Mouse (Mus musculus) embryonic facial prominence, embryonic 14.5 days (tissue): ENCODE data around the gene Cfap52. TPM values are rescaled to one million over a fixed set of nuclear protein-coding genes. Genes with fewer than 3 reads are reported as not detected.

ENCODE experiments used
- ATAC-seq: fragments of 200-750 bp; cut with Nextera tagmentation; 2 replicates; pipeline ENCODE4 v1.8.0; 2017; ENCODE audit warnings: low read depth, moderate number of reproducible peaks, moderate TSS enrichment
- DNase-seq: peaks from one replicate; pipeline ENCODE4 v3.0.0-alpha.2; 2015; ENCODE audit warnings: low spot score
- H3K27ac ChIP-seq: fragments of 300-500 bp; sonication (generic); replicated peaks from 2 replicates; pipeline ENCODE4 v1.5.1; 2014; ENCODE audit warnings: low read depth, mild to moderate bottlenecking, low read length, moderate library complexity
- H3K27me3 ChIP-seq: fragments of 300-500 bp; sonication (generic); replicated peaks from 2 replicates; pipeline ENCODE4 v1.6.1; 2014; ENCODE audit warnings: low read length; ENCODE audit not compliant: control insufficient read depth, insufficient read depth
- H3K36me3 ChIP-seq: fragments of 300-500 bp; sonication (generic); 2 replicates; pipeline ENCODE4 v1.6.1; 2014; ENCODE audit warnings: low read length, mixed read lengths; ENCODE audit not compliant: control insufficient read depth, insufficient read depth
- H3K4me1 ChIP-seq: fragments of 300-500 bp; sonication (generic); 2 replicates; pipeline ENCODE4 v1.6.1; 2014; ENCODE audit warnings: antibody characterized with exemption, low read length; ENCODE audit not compliant: control insufficient read depth, insufficient read depth
- H3K4me2 ChIP-seq: fragments of 300-500 bp; sonication (generic); 2 replicates; pipeline ENCODE4 v1.6.1; 2014; ENCODE audit warnings: low read depth, mild to moderate bottlenecking, low read length, moderate library complexity, mixed read lengths
- H3K4me3 ChIP-seq: fragments of 300-500 bp; sonication (generic); 2 replicates; pipeline ENCODE4 v1.5.1; 2014; ENCODE audit warnings: low read depth, mild to moderate bottlenecking, low read length
- H3K9ac ChIP-seq: fragments of 300-500 bp; sonication (generic); 2 replicates; pipeline ENCODE4 v1.6.1; 2014; ENCODE audit warnings: low read depth, mild to moderate bottlenecking, low read length, moderate library complexity, mixed read lengths
- H3K9me3 ChIP-seq: fragments of 300-500 bp; sonication (generic); 2 replicates; pipeline ENCODE4 v1.6.1; 2016; ENCODE audit warnings: low read length; ENCODE audit not compliant: control insufficient read depth
- WGBS: fragments of 180-500 bp; shearing (Covaris S2); extraction: QIAGEN DNeasy Blood & Tissue Kit; methylation state at CpG from one replicate; pipeline ENCODE4 v1.1.7; 2014; 5-methylcytosine and 5-hydroxymethylcytosine counted together
- polyA plus RNA-seq: library from polyadenylated mRNA; unstranded; fragments of >200 nt; fragmentation: Nextera tagmentation; extraction: Ambion mirVana; gene quantifications from 2 replicates; pipeline ENCODE4 v1.2.1, GENCODE M21; 2014

The Cfap52 gene
- polyA plus RNA-seq, 1 experiment from 2014 or later, result 7.2 TPM

- ATAC-seq (peak; percentile 53; the same call in 1 of the 2 replicates), DNase-seq (no peak)
- no peak overlapping the region for H3K4me3 ChIP-seq
- H3K9ac ChIP-seq, result no peak overlapping the region
- H3K36me3 ChIP-seq, result no peaks in the 10 kb centered on the region
- no peaks in the 10 kb centered on the region for H3K4me1 ChIP-seq
- H3K9me3 ChIP-seq, result no peaks in the 10 kb centered on the region
- no peak overlapping the region for H3K4me2 ChIP-seq
- 66% methylated on average over 4 of the region's 4 CpGs for WGBS
- H3K27ac ChIP-seq, result no peak overlapping the region
- H3K27me3 ChIP-seq, result no peaks in the 10 kb centered on the region
Observed at GRCm38 (mm10) chr11:67995965-67996364, 30.5 kb upstream of the Cfap52 start.

GRCm38 (mm10) chr11:67991240-67991639 is 25.8 kb upstream of the Cfap52 start:
- H3K36me3 ChIP-seq, result 0 out of 2 replicates have a peak, but pooled peaks cover 4% of the 10 kb centered on the region
- DNase-seq (no peak), ATAC-seq (no peak)
- H3K4me3 ChIP-seq, result no peak overlapping the region
- no peaks in the 10 kb centered on the region for H3K4me1 ChIP-seq
- no peak overlapping the region for H3K27ac ChIP-seq
- no peaks in the 10 kb centered on the region for H3K9me3 ChIP-seq
- 50% methylated on average over 4 of the region's 4 CpGs for WGBS
- H3K4me2 ChIP-seq, result no peak overlapping the region
- H3K9ac ChIP-seq, result no peak overlapping the region
- no peaks in the 10 kb centered on the region for H3K27me3 ChIP-seq

GRCm38 (mm10) chr11:67983564-67983963 is 18.1 kb upstream of the Cfap52 start:
- Histone ChIP-seq H3K27ac (no peak overlapping the region), H3K36me3 (0 out of 2 replicates have a peak, but pooled peaks cover 4% of the 10 kb centered on the region), H3K9ac (no peak overlapping the region), H3K4me2 (no peak overlapping the region), H3K4me1 (no peaks in the 10 kb centered on the region), H3K27me3 (no peaks in the 10 kb centered on the region), H3K9me3 (no peaks in the 10 kb centered on the region), H3K4me3 (no peak overlapping the region)
- ATAC-seq, result no peak
- DNase-seq, result no peak
- WGBS, result 80% methylated on average over 6 of the region's 6 CpGs

DNA sequence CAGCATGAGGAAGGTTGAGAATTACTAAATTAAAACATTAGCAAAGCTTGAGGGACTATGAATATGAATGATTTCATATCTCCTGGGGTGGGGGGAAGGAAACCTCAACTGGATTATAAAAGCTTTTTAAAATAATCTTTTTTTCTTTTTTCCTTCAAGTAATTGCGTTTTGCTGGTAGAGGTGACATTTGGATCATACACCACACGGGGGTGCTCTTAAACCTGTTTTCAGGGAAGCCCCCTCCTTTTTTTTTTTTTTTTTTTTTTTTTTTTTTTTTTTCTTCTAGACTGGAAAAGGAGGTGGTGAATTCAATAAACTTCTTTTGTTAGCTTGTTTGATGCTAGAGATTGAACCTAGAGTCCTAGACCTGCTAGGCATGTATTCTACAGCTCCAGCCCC is 9.8 kb upstream of the Cfap52 start:
- H3K36me3 ChIP-seq, result peaks cover 24% of the 10 kb centered on the region
- H3K4me2 ChIP-seq, result no peak overlapping the region
- ATAC-seq (no peak), DNase-seq (peak; percentile 76)
- WGBS, result 9% methylated on average over 2 of the region's 2 CpGs
- H3K9me3 ChIP-seq, result no peaks in the 10 kb centered on the region
- H3K4me3 ChIP-seq, result no peak overlapping the region
- H3K27me3 ChIP-seq, result no peaks in the 10 kb centered on the region
- H3K9ac ChIP-seq, result no peak overlapping the region
- no peaks in the 10 kb centered on the region; the same call in 1 of the 2 replicates for H3K4me1 ChIP-seq
- H3K27ac ChIP-seq, result no peak overlapping the region

- H3K36me3 ChIP-seq, result peaks cover 28% of the 10 kb centered on the region
- no peak overlapping the region for H3K27ac ChIP-seq
- no peak overlapping the region for H3K4me2 ChIP-seq
- H3K9me3 ChIP-seq, result no peaks in the 10 kb centered on the region
- H3K27me3 ChIP-seq, result no peaks in the 10 kb centered on the region
- no peak overlapping the region for H3K4me3 ChIP-seq
- H3K9ac ChIP-seq, result no peak overlapping the region; the same call in 1 of the 2 replicates
- ATAC-seq (no peak), DNase-seq (no peak)
- H3K4me1 ChIP-seq, result no peaks in the 10 kb centered on the region; the same call in 1 of the 2 replicates
- 70% methylated on average over 5 of the region's 5 CpGs for WGBS
Observed at GRCm38 (mm10) chr11:67973225-67973624, 7.8 kb upstream of the Cfap52 start.

GRCm38 (mm10) chr11:67972606-67973005 is 7.2 kb upstream of the Cfap52 start:
- no peak overlapping the region for H3K4me3 ChIP-seq
- no peaks in the 10 kb centered on the region for H3K27me3 ChIP-seq
- H3K9me3 ChIP-seq, result no peaks in the 10 kb centered on the region
- WGBS, result 44% methylated on average over 1 of the region's 1 CpGs
- H3K9ac ChIP-seq, result no peak overlapping the region; the same call in 1 of the 2 replicates
- no peak for ATAC-seq
- peak; percentile 58 for DNase-seq
- no peak overlapping the region for H3K27ac ChIP-seq
- peaks cover 28% of the 10 kb centered on the region for H3K36me3 ChIP-seq
- peaks cover 3% of the 10 kb centered on the region; the same call in 1 of the 2 replicates for H3K4me1 ChIP-seq
- no peak overlapping the region for H3K4me2 ChIP-seq

- no peak overlapping the region for H3K4me3 ChIP-seq
- 55% methylated on average over 11 of the region's 11 CpGs for WGBS
- H3K27ac ChIP-seq, result no peak overlapping the region
- DNase-seq (no peak), ATAC-seq (no peak)
- H3K4me1 ChIP-seq, result peaks cover 3% of the 10 kb centered on the region; the same call in 1 of the 2 replicates
- no peaks in the 10 kb centered on the region for H3K9me3 ChIP-seq
- H3K4me2 ChIP-seq, result no peak overlapping the region
- H3K36me3 ChIP-seq, result peaks cover 16% of the 10 kb centered on the region
- no peaks in the 10 kb centered on the region for H3K27me3 ChIP-seq
- H3K9ac ChIP-seq, result no peak overlapping the region
Observed at GRCm38 (mm10) chr11:67967831-67968230, 2.4 kb upstream of the Cfap52 start.

DNA sequence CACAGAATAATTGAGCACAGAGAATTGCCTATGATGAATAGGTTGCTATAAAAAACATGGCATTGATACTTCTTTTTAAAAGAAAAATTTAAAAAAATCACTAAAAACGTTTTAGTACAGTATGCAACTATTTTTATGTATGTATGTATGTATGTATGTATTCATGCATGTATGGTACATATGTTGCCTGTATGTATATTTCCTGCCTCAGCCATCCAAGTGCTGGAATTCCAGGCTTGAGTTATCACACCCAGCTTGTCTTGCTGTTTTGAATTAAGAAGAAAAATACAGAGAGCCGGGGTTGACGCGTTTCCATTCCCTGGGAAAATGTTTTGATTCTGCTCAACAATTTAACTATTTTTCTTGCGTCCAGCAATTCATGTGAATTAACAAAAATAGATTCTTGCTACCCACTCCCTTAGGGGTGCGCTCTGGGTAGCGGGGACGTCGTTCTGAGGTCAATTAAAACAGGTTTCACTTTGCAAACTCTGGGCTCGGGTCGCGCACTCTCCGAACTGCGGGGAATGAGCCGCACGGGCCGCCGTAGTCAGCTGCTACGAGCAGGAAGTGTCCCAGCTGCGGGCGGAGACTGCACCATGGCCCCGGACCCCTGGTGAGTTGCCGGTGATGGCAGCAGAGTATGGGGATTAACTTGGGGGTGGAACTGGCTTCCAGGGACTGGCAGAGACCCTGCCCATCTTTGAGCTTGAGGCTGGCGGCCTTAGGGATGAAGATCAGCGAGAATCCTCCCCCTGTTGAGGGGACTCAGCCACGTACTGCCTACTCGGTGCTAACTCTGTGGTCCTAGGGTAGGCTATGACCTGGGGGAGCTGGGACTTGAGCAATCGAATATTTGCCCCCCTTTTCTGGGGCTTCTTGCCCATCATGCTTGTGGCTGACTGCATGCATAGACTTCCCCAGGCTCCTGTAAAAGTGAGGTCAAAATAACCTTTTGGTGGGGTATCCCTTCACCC is 741 bp upstream of the Cfap52 start, which contains the start of gene Stx8:
Stx8 (plus strand) TSS at position 289 of the 974 bp plus-strand sequence.
- Histone ChIP-seq H3K4me2 (peak within 1 kb of the TSS; percentile 85), H3K9ac (peak within 1 kb of the TSS; percentile 82), H3K36me3 (peaks cover 14% of the 10 kb centered on the region), H3K4me1 (peaks cover 3% of the 10 kb centered on the region; the same call in 1 of the 2 replicates), H3K4me3 (peak within 1 kb of the TSS; percentile 80), H3K9me3 (no peaks in the 10 kb centered on the region), H3K27ac (0 out of 2 replicates have a peak within 1 kb of the TSS, but pooled peaks have one; percentile 15), H3K27me3 (no peaks in the 10 kb centered on the region)
- peak; percentile 88 for DNase-seq
- ATAC-seq, result peak; percentile 88
- under 1% methylated on average over 28 of the region's 28 CpGs for WGBS
